Mouse (Mus musculus) hindbrain, embryonic 15.5 days (tissue): ENCODE data around the gene Hs3st3b1. TPM values are rescaled to one million over a fixed set of nuclear protein-coding genes. Genes with fewer than 3 reads are reported as not detected.

Source experiments
- ATAC-seq: fragments of 200-750 bp; cut with Nextera tagmentation; 2 replicates; pipeline ENCODE4 v1.8.0; 2017; ENCODE audit warnings: low read depth, moderate number of reproducible peaks, moderate TSS enrichment; ENCODE audit not compliant: low FRiP score
- H3K27ac ChIP-seq: fragments of 300-500 bp; sonication (generic); replicated peaks from 2 replicates; pipeline ENCODE4 v1.5.1; 2015; ENCODE audit warnings: mild to moderate bottlenecking, inconsistent platforms
- H3K27me3 ChIP-seq: fragments of 300-500 bp; sonication (generic); 2 replicates; pipeline ENCODE4 v1.6.1; 2015; ENCODE audit warnings: control low read depth, inconsistent platforms
- H3K36me3 ChIP-seq: fragments of 300-500 bp; sonication (generic); 2 replicates; pipeline ENCODE4 v1.6.1; 2015; ENCODE audit warnings: control low read depth, inconsistent platforms
- H3K4me1 ChIP-seq: fragments of 300-500 bp; sonication (generic); replicated peaks from 2 replicates; pipeline ENCODE4 v1.6.1; 2015; ENCODE audit warnings: control low read depth, inconsistent platforms
- H3K4me2 ChIP-seq: fragments of 300-500 bp; sonication (generic); 2 replicates; pipeline ENCODE4 v1.6.1; 2015; ENCODE audit warnings: moderate library complexity, mild to moderate bottlenecking, inconsistent platforms
- H3K4me3 ChIP-seq: fragments of 300-500 bp; sonication (generic); 2 replicates; pipeline ENCODE4 v1.5.1; 2015; ENCODE audit warnings: mild to moderate bottlenecking, inconsistent platforms
- H3K9ac ChIP-seq: fragments of 300-500 bp; sonication (generic); 2 replicates; pipeline ENCODE4 v1.6.1; 2015; ENCODE audit warnings: inconsistent platforms
- H3K9me3 ChIP-seq: fragments of 300-500 bp; sonication (generic); 2 replicates; pipeline ENCODE4 v1.6.1; 2016; ENCODE audit warnings: control low read depth, inconsistent platforms
- WGBS: fragments of 180-500 bp; shearing (Covaris S2); methylation state at CpG from one replicate; pipeline ENCODE4 v1.1.7; 2015; 5-methylcytosine and 5-hydroxymethylcytosine counted together
- polyA plus RNA-seq: library from polyadenylated mRNA; unstranded; fragments of >200 nt; fragmentation: Nextera tagmentation; extraction: Ambion mirVana; gene quantifications from 2 replicates; pipeline ENCODE4 v1.2.1, GENCODE M21; 2015

Hs3st3b1 gene
- polyA plus RNA-seq, 1 experiment from 2014 or later, result 6.5 TPM

GRCm38 (mm10) chr11:63878616-63879015 lies 43.5 kb downstream of the Hs3st3b1 start:
- H3K4me1 ChIP-seq, result no peaks in the 10 kb centered on the region
- H3K27ac ChIP-seq, result no peak overlapping the region
- no peaks in the 10 kb centered on the region for H3K9me3 ChIP-seq
- ATAC-seq, result no peak
- no peaks in the 10 kb centered on the region for H3K27me3 ChIP-seq
- H3K36me3 ChIP-seq, result no peaks in the 10 kb centered on the region
- no peak overlapping the region for H3K9ac ChIP-seq
- no peak overlapping the region for H3K4me3 ChIP-seq
- WGBS, result 93% methylated on average over 4 of the region's 4 CpGs
- no peak overlapping the region for H3K4me2 ChIP-seq

GRCm38 (mm10) chr11:63862746-63863145 lies 59.3 kb downstream of the Hs3st3b1 start:
- H3K9me3 ChIP-seq, result no peaks in the 10 kb centered on the region
- no peak overlapping the region for H3K9ac ChIP-seq
- H3K27me3 ChIP-seq, result no peaks in the 10 kb centered on the region
- no peak overlapping the region for H3K4me3 ChIP-seq
- no peak overlapping the region for H3K4me2 ChIP-seq
- H3K36me3 ChIP-seq, result no peaks in the 10 kb centered on the region
- whole genome bisulfite sequencing, result 50% methylated on average over 1 of the region's 1 CpGs
- ATAC-seq, result no peak
- H3K27ac ChIP-seq, result no peak overlapping the region
- H3K4me1 ChIP-seq, result no peaks in the 10 kb centered on the region

GRCm38 (mm10) chr11:63861982-63862381 lies 60.1 kb downstream of the Hs3st3b1 start:
- Histone ChIP-seq H3K4me1 (no peaks in the 10 kb centered on the region), H3K9ac (no peak overlapping the region), H3K27me3 (no peaks in the 10 kb centered on the region), H3K4me2 (no peak overlapping the region), H3K36me3 (no peaks in the 10 kb centered on the region), H3K9me3 (no peaks in the 10 kb centered on the region), H3K27ac (no peak overlapping the region), H3K4me3 (no peak overlapping the region)
- ATAC-seq, result no peak
- 19% methylated on average over 1 of the region's 1 CpGs for WGBS

GRCm38 (mm10) chr11:63851041-63851730 lies 70.9 kb downstream of the Hs3st3b1 start:
- Histone ChIP-seq H3K27ac (no peak overlapping the region), H3K4me1 (no peaks in the 10 kb centered on the region), H3K9me3 (no peaks in the 10 kb centered on the region), H3K4me2 (no peak overlapping the region), H3K27me3 (no peaks in the 10 kb centered on the region), H3K9ac (no peak overlapping the region), H3K4me3 (no peak overlapping the region), H3K36me3 (no peaks in the 10 kb centered on the region)
- ATAC-seq, result no peak
- WGBS, result 87% methylated on average over 6 of the region's 6 CpGs

- H3K36me3 ChIP-seq, result no peaks in the 10 kb centered on the region
- H3K27ac ChIP-seq, result no peak overlapping the region
- H3K9me3 ChIP-seq, result no peaks in the 10 kb centered on the region
- H3K27me3 ChIP-seq, result no peaks in the 10 kb centered on the region
- no peak overlapping the region for H3K9ac ChIP-seq
- WGBS, result 84% methylated on average over 4 of the region's 4 CpGs
- H3K4me2 ChIP-seq, result no peak overlapping the region
- H3K4me3 ChIP-seq, result no peak overlapping the region
- ATAC-seq, result no peak
- H3K4me1 ChIP-seq, result no peaks in the 10 kb centered on the region
Observed at GRCm38 (mm10) chr11:63850261-63850660, 71.8 kb downstream of the Hs3st3b1 start.

- Histone ChIP-seq H3K27me3 (no peaks in the 10 kb centered on the region), H3K4me1 (peaks cover 6% of the 10 kb centered on the region; the same call in 1 of the 2 replicates), H3K36me3 (no peaks in the 10 kb centered on the region), H3K4me3 (no peak overlapping the region), H3K4me2 (no peak overlapping the region), H3K9ac (no peak overlapping the region), H3K9me3 (no peaks in the 10 kb centered on the region), H3K27ac (no peak overlapping the region)
- no CpG with 5 or more reads among the region's 6 CpGs for WGBS
- ATAC-seq, result no peak
Observed at GRCm38 (mm10) chr11:63845379-63845778, 76.7 kb downstream of the Hs3st3b1 start.

GRCm38 (mm10) chr11:63844701-63845100 lies 77.4 kb downstream of the Hs3st3b1 start:
- Histone ChIP-seq H3K36me3 (no peaks in the 10 kb centered on the region), H3K4me3 (no peak overlapping the region), H3K27me3 (no peaks in the 10 kb centered on the region), H3K9me3 (no peaks in the 10 kb centered on the region), H3K4me1 (peaks cover 6% of the 10 kb centered on the region; the same call in 1 of the 2 replicates), H3K4me2 (no peak overlapping the region), H3K9ac (no peak overlapping the region), H3K27ac (0 out of 2 replicates have a peak overlapping the region, but pooled peaks have one; percentile 18)
- WGBS, result 47% methylated on average over 8 of the region's 8 CpGs
- ATAC-seq, result no peak

GRCm38 (mm10) chr11:63837526-63837925 lies 84.6 kb downstream of the Hs3st3b1 start:
- 70% methylated on average over 13 of the region's 13 CpGs for WGBS
- Histone ChIP-seq H3K27ac (no peak overlapping the region), H3K9me3 (no peaks in the 10 kb centered on the region), H3K4me3 (no peak overlapping the region), H3K27me3 (no peaks in the 10 kb centered on the region), H3K36me3 (no peaks in the 10 kb centered on the region), H3K4me1 (0 out of 2 replicates have a peak, but pooled peaks cover 7% of the 10 kb centered on the region), H3K9ac (no peak overlapping the region), H3K4me2 (no peak overlapping the region)
- no peak for ATAC-seq

Other genes with a start within 250 kb of the Hs3st3b1 start
- 23.3 and 25.4 TPM in 2 replicates for gene Cox10, start 157.2 kb upstream of the Hs3st3b1 start, polyA plus RNA-seq